ENCODE assay signal across 8 mouse cellular contexts in the genomic region with DNA sequence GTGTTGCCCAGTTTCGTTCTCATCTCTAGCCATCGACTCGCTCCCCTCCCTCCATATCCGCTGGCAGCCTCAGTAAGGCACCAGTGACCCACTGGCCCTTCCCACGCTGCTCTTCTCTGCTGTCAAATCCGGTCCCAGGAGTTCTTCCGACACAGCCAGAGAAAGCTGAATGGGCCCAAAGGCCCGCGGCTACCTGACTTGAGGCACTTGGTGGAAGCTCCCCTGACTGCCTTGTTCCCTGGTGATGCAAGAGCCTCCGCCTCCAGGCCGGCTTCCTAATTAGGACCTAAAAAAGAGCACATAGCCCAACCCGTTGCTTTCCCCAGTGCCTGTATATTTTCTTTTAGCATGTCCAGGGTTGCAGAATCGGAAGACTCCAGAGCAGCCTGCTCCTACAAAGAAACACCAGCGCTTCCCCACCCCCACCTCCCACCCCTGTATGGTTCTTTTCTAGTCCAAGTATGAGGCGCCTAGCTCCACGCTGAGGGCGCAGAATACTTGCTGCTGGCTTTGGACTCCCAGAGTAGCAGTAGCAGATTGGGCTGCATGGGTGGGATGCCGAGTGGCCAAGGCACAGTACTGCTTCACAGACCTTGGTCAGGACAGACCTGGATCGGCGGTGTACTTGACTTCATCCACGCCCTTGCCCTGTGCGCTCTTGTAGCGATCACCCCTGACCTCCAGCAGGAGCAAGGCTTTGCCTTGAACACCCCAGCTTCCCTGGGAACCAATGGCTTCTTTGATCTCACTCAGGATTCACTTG. TPM values are rescaled to one million over a fixed set of nuclear protein-coding genes. Genes with fewer than 3 reads are reported as not detected.
DNase-seq lines count a peak whose midpoint lies in the region; ATAC-seq and TF ChIP-seq lines count a peak whose summit lies in the region.

No protein-coding gene starts in this region.

- no peak for ATAC-seq in forebrain, postnatal 0 days
- ATAC-seq in midbrain, embryonic 14.5 days (ENCODE audit: low FRiP score, low TSS enrichment), result no peak
- no peak for ATAC-seq in megakaryocyte-erythroid progenitor cell, adult 5-6 weeks (replicated peaks; ENCODE audit: low FRiP score, low TSS enrichment, poor library complexity, severe bottlenecking)

- intact Hi-C loops in heart, postnatal 14 days (cut with DNase I), result loop anchor here (1.0 to 5.0 kb wide), 5 partner anchors 47 to 449 kb away; no protein-coding TSS in a partner anchor

- TF ChIP-seq CTCF in forebrain, postnatal 0 days (IDR thresholded peaks at IDR 0.05; ENCODE audit: low read depth), result no peak

- 3% methylated on average over 23 of the region's 23 CpGs for WGBS in forebrain, postnatal 0 days
- 4% methylated on average over 23 of the region's 23 CpGs for WGBS in midbrain, embryonic 14.5 days

- no peak overlapping the region for H3K9ac ChIP-seq in forebrain, postnatal 0 days
- no peak overlapping the region; the same call in 1 of the 2 replicates for H3K9ac ChIP-seq in midbrain, embryonic 14.5 days (replicated peaks; ENCODE audit: low read length)

- H3K4me2 ChIP-seq in forebrain, postnatal 0 days (ENCODE audit: low read depth), result peak overlapping the region; percentile 100
- peak overlapping the region; percentile 100 for H3K4me2 ChIP-seq in midbrain, embryonic 14.5 days (ENCODE audit: low read length)

- no peak overlapping the region for H3K27ac ChIP-seq in forebrain, postnatal 0 days (ENCODE audit: low read depth, low read length)
- H3K27ac ChIP-seq in midbrain, embryonic 14.5 days (replicated peaks; ENCODE audit: low read depth, low read length), result no peak overlapping the region

- DNase-seq in heart, adult 11 months, result peak; percentile 93
- no peak for DNase-seq in heart, postnatal 14 days
- DNase-seq in Muller cell, postnatal 12 days (ENCODE audit: inconsistent ontology term), result peak; percentile 54
- DNase-seq in forebrain, postnatal 0 days, result no peak
- peak; percentile 16 to 29 for DNase-seq in kidney, postnatal 36 days
- peak; percentile 34 for DNase-seq in midbrain, embryonic 14.5 days
- no peak for DNase-seq in layer of hippocampus, postnatal 10 days (ENCODE audit: low spot score in 2 of 2)

- no peaks in the 10 kb centered on the region for H3K36me3 ChIP-seq in forebrain, postnatal 0 days (ENCODE audit: insufficient read depth)
- H3K36me3 ChIP-seq in midbrain, embryonic 14.5 days (ENCODE audit: control insufficient read depth, insufficient read depth, low read length), result no peaks in the 10 kb centered on the region

- H3K4me1 ChIP-seq in forebrain, postnatal 0 days (ENCODE audit: insufficient read depth), result peaks cover 9% of the 10 kb centered on the region
- H3K4me1 ChIP-seq in midbrain, embryonic 14.5 days (ENCODE audit: control insufficient read depth, insufficient read depth, low read length), result peaks cover 37% of the 10 kb centered on the region

- peaks cover 32% of the 10 kb centered on the region for H3K27me3 ChIP-seq in forebrain, postnatal 0 days (ENCODE audit: insufficient read depth, low read length)
- peaks cover 39% of the 10 kb centered on the region for H3K27me3 ChIP-seq in midbrain, embryonic 14.5 days (ENCODE audit: control insufficient read depth, insufficient read depth, low read length)

- peak overlapping the region; percentile 21; the same call in 1 of the 2 replicates for H3K4me3 ChIP-seq in forebrain, postnatal 0 days (ENCODE audit: low read depth, low read length)
- H3K4me3 ChIP-seq in midbrain, embryonic 14.5 days (replicated peaks; ENCODE audit: low read depth, low read length), result peak overlapping the region; percentile 64

- H3K9me3 ChIP-seq in forebrain, postnatal 0 days (ENCODE audit: low read length), result no peaks in the 10 kb centered on the region
- no peaks in the 10 kb centered on the region for H3K9me3 ChIP-seq in midbrain, embryonic 14.5 days (ENCODE audit: control insufficient read depth, low read length)

RNA-seq across cellular contexts. Expression of gene Bcl2l11, which starts 1.7 kb away (rescaled TPM):
- 10 to 100 TPM; 16.5 to 19.7 TPM for total RNA-seq in heart, postnatal 14 days (2021)
- 5.2 and 11.2 TPM in 2 replicates for total RNA-seq in forebrain, postnatal 0 days (2014; rRNA removed)
- polyA plus RNA-seq in forebrain, postnatal 0 days (2015; fragmentation: Nextera tagmentation; extraction: Ambion mirVana), result 4.9 and 6.7 TPM in 2 replicates
- polyA plus RNA-seq in midbrain, embryonic 14.5 days (2014; fragmentation: Nextera tagmentation; extraction: Ambion mirVana), result 8.7 and 13.3 TPM in 2 replicates
- total RNA-seq in layer of hippocampus, postnatal 10 days (2021), result 10 to 100 TPM in 1 of 2 experiments, 1 to 10 TPM in 1; 8.9 to 11.3 TPM
- 22.5 and 31.0 TPM in 2 replicates for total RNA-seq in megakaryocyte-erythroid progenitor cell, adult 5-6 weeks (2014; fragmentation: Nextera tagmentation)
- 11.9 and 21.6 TPM in 2 replicates for total RNA-seq in megakaryocyte-erythroid progenitor cell, adult 5-6 weeks (2017)

Comparison
In these comparisons a context has a peak if more than half of its experiments do, and no peak if none do; other contexts are left out.
1. DNase-seq: peak in heart, adult 11 months (single experiment), Muller cell, postnatal 12 days (single experiment), kidney, postnatal 36 days (2 of 2) and midbrain, embryonic 14.5 days (single experiment); none in heart, postnatal 14 days (0 of 2), forebrain, postnatal 0 days (single experiment) and layer of hippocampus, postnatal 10 days (0 of 2).